Comparison of ENCODE assay signal across 24 mouse cellular contexts in the genomic region with DNA sequence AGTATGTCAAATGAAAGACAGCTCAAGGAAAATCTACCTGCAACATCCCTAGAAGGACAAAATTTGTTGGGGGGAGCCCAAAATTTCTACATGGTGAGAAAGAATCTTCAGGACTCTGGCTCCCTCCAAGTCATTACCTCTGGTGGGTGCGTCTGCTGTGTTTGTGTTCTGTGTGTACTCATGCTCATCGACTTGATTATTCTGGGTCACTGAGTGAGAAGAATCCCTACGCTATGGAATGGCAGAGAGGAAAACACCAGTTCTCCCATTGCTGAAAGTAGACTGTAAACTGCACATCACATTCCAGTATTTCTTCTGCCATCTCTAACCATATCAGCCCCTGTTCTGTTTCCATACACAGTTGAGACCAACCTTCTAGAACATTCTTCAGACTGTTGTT.
DNase-seq lines count a peak whose midpoint lies in the region; ATAC-seq and TF ChIP-seq lines count a peak whose summit lies in the region.
"Had no signal": no experiment of that assay in that cellular context is flagged by ENCODE, and none has a peak within 500 bp of the region (broad histone marks: within the 10 kb centered on the region; RNA-seq: fewer than 3 reads in every experiment).

No protein-coding gene starts in this region.

- no peak for ATAC-seq in hindbrain, embryonic 11.5 days (ENCODE audit: low FRiP score)
- no peak for ATAC-seq in hindbrain, postnatal 0 days
- ATAC-seq in kidney, embryonic 16.5 days (ENCODE audit: low FRiP score, low TSS enrichment) = peak; percentile 85; the same call in 1 of the 2 replicates
- ATAC-seq: activated CD4-positive, CD25-positive, alpha-beta regulatory T cell, adult 4 months; CD4-positive, CD25-positive, alpha-beta regulatory T cell, adult 4 months; forebrain, embryonic 13.5 days; forebrain, embryonic 16.5 days; hindbrain, embryonic 16.5 days had no signal

- no peak overlapping the region for H3K9ac ChIP-seq in hindbrain, embryonic 11.5 days (ENCODE audit: low read depth, low read length)
- H3K9ac ChIP-seq in hindbrain, postnatal 0 days (replicated peaks; ENCODE audit: low read length) = no peak overlapping the region
- no peak overlapping the region for H3K9ac ChIP-seq in kidney, embryonic 16.5 days (replicated peaks; ENCODE audit: low read length)
- H3K9ac ChIP-seq: forebrain, embryonic 13.5 days; hindbrain, embryonic 13.5 days had no signal

- no peak overlapping the region for H3K27ac ChIP-seq in hindbrain, embryonic 11.5 days (ENCODE audit: low read depth, low read length)
- H3K27ac ChIP-seq in hindbrain, postnatal 0 days = no peak overlapping the region
- no peak overlapping the region for H3K27ac ChIP-seq in kidney, embryonic 16.5 days (ENCODE audit: low read length)
- H3K27ac ChIP-seq: forebrain, embryonic 10.5 days; forebrain, embryonic 13.5 days; hindbrain, embryonic 13.5 days had no signal

- no peaks in the 10 kb centered on the region for H3K27me3 ChIP-seq in hindbrain, embryonic 11.5 days (ENCODE audit: control insufficient read depth, insufficient read depth, low read length)
- H3K27me3 ChIP-seq in hindbrain, postnatal 0 days (ENCODE audit: insufficient read depth, low read length) = no peaks in the 10 kb centered on the region
- no peaks in the 10 kb centered on the region for H3K27me3 ChIP-seq in kidney, embryonic 16.5 days (ENCODE audit: insufficient read depth, low read length)
- H3K27me3 ChIP-seq: forebrain, embryonic 13.5 days; hindbrain, embryonic 13.5 days had no signal

- no peaks in the 10 kb centered on the region for H3K36me3 ChIP-seq in hindbrain, embryonic 11.5 days (ENCODE audit: control insufficient read depth, insufficient read depth, low read length)
- H3K36me3 ChIP-seq in hindbrain, postnatal 0 days (ENCODE audit: insufficient read depth, low read length) = no peaks in the 10 kb centered on the region
- H3K36me3 ChIP-seq in kidney, embryonic 16.5 days (ENCODE audit: insufficient read depth, low read length) = no peaks in the 10 kb centered on the region
- H3K36me3 ChIP-seq: forebrain, embryonic 10.5 days; hindbrain, embryonic 13.5 days had no signal

- TF ChIP-seq CTCF in hindbrain, postnatal 0 days (IDR thresholded peaks at IDR 0.05; ENCODE audit: low read depth) = no peak

- H3K4me3 ChIP-seq in hindbrain, embryonic 11.5 days (ENCODE audit: low read depth, low read length) = no peak overlapping the region
- H3K4me3 ChIP-seq in hindbrain, postnatal 0 days (ENCODE audit: low read length) = no peak overlapping the region
- no peak overlapping the region for H3K4me3 ChIP-seq in kidney, embryonic 16.5 days (ENCODE audit: low read length)
- H3K4me3 ChIP-seq: forebrain, embryonic 10.5 days; forebrain, embryonic 13.5 days; hindbrain, embryonic 13.5 days had no signal

- DNase-seq in hindbrain, embryonic 11.5 days (ENCODE audit: low spot score) = peak; percentile 6
- no peak for DNase-seq in hindbrain, postnatal 0 days (ENCODE audit: low spot score)
- no peak for DNase-seq in kidney, postnatal 36 days
- peak; percentile 43 for DNase-seq in mesoderm, embryonic 11.5 days (ENCODE audit: low read depth, low spot score)
- DNase-seq in retina, postnatal 1 day = peak; percentile 82
- no peak for DNase-seq in natural killer cell, adult 2 months (ENCODE audit: low spot score in 2 of 2)
- DNase-seq in spleen, adult 12 weeks (ENCODE audit: low spot score) = no peak
- DNase-seq: adrenal gland, adult 8-10 months; adrenal gland, postnatal 25 days; cerebellum, adult 11-12 months; cerebellum, adult 8-10 months; cerebellum, postnatal 10 days; cerebellum, postnatal 36 days; gastrocnemius, postnatal 10 days; gastrocnemius, postnatal 36 days had no signal

- H3K9me3 ChIP-seq in hindbrain, embryonic 11.5 days (ENCODE audit: control insufficient read depth, low read length) = no peaks in the 10 kb centered on the region
- H3K9me3 ChIP-seq in hindbrain, postnatal 0 days (ENCODE audit: low read length) = no peaks in the 10 kb centered on the region
- H3K9me3 ChIP-seq in kidney, embryonic 16.5 days (ENCODE audit: low read length) = no peaks in the 10 kb centered on the region; the same call in 1 of the 2 replicates
- H3K9me3 ChIP-seq: forebrain, embryonic 10.5 days; forebrain, embryonic 13.5 days; hindbrain, embryonic 13.5 days had no signal

- H3K4me1 ChIP-seq in hindbrain, embryonic 11.5 days (replicated peaks; ENCODE audit: control insufficient read depth, insufficient read depth, low read length) = no peaks in the 10 kb centered on the region
- no peaks in the 10 kb centered on the region for H3K4me1 ChIP-seq in hindbrain, postnatal 0 days (ENCODE audit: insufficient read depth, low read length)
- no peaks in the 10 kb centered on the region for H3K4me1 ChIP-seq in kidney, embryonic 16.5 days (ENCODE audit: insufficient read depth, low read length)
- H3K4me1 ChIP-seq: forebrain, embryonic 13.5 days; hindbrain, embryonic 13.5 days had no signal

- 45% methylated on average over 3 of the region's 3 CpGs for WGBS in hindbrain, embryonic 11.5 days
- 28% methylated on average over 3 of the region's 3 CpGs for WGBS in hindbrain, postnatal 0 days
- WGBS in kidney, embryonic 16.5 days = 34% methylated on average over 3 of the region's 3 CpGs

- H3K4me2 ChIP-seq in hindbrain, embryonic 11.5 days (replicated peaks; ENCODE audit: low read depth, low read length) = no peak overlapping the region
- H3K4me2 ChIP-seq in hindbrain, postnatal 0 days (ENCODE audit: low read depth, low read length) = no peak overlapping the region
- no peak overlapping the region for H3K4me2 ChIP-seq in kidney, embryonic 16.5 days (replicated peaks; ENCODE audit: low read depth, low read length)
- H3K4me2 ChIP-seq: forebrain, embryonic 13.5 days; heart, embryonic 11.5 days; hindbrain, embryonic 13.5 days had no signal

Comparison
In these comparisons a context has a peak if more than half of its experiments do, and no peak if none do; other contexts are left out.
1. DNase-seq: peak in hindbrain, embryonic 11.5 days (single experiment), mesoderm, embryonic 11.5 days (single experiment) and retina, postnatal 1 day (single experiment); none in hindbrain, postnatal 0 days (single experiment), kidney, postnatal 36 days (0 of 2), natural killer cell, adult 2 months (0 of 2) and spleen, adult 12 weeks (single experiment).